Mouse (Mus musculus): ENCODE measurements around the gene Scube2.

Gene Scube2

GRCm38 (mm10) chr7:109849750-109850434, 15.6 kb downstream of the Scube2 start:
- no peak for DNase-seq

- no peak for DNase-seq
These were observed 16.4 kb downstream of the Scube2 start for GRCm38 (mm10) chr7:109848867-109849733.

GRCm38 (mm10) chr7:109844100-109844499, 21.4 kb downstream of the Scube2 start:
- no peak for DNase-seq

- peak; percentile 23 to 32 for DNase-seq
These were observed 23.7 kb downstream of the Scube2 start for GRCm38 (mm10) chr7:109841618-109842418.

- no peak for DNase-seq
These were observed 24.4 kb downstream of the Scube2 start for GRCm38 (mm10) chr7:109841031-109841430.

GRCm38 (mm10) chr7:109838613-109839012, 26.9 kb downstream of the Scube2 start:
- no peak for DNase-seq

GRCm38 (mm10) chr7:109837651-109838050, 27.8 kb downstream of the Scube2 start:
- no peak for DNase-seq

GRCm38 (mm10) chr7:109834894-109835293, 30.6 kb downstream of the Scube2 start:
- no peak for DNase-seq

- DNase-seq, result no peak
These were observed 34.1 kb downstream of the Scube2 start for GRCm38 (mm10) chr7:109831376-109831775.

- DNase-seq, result no peak
These were observed 38.6 kb downstream of the Scube2 start for GRCm38 (mm10) chr7:109826911-109827310.

GRCm38 (mm10) chr7:109825293-109825692, 40.2 kb downstream of the Scube2 start:
- peak; percentile 12 to 19 for DNase-seq

- DNase-seq, result no peak
These were observed 46.9 kb downstream of the Scube2 start for GRCm38 (mm10) chr7:109818600-109818999.

GRCm38 (mm10) chr7:109817954-109818353, 47.5 kb downstream of the Scube2 start:
- no peak for DNase-seq

GRCm38 (mm10) chr7:109813330-109814140, 51.9 kb downstream of the Scube2 start:
- no peak for DNase-seq

GRCm38 (mm10) chr7:109807616-109808485, 57.6 kb downstream of the Scube2 start:
- DNase-seq, result peak; percentile 48 to 55

- DNase-seq, result peak; percentile 30 to 52
These were observed 60.6 kb downstream of the Scube2 start for GRCm38 (mm10) chr7:109804843-109805242.

- DNase-seq, result peak; percentile 80 to 89
These were observed 61.1 kb downstream of the Scube2 start for GRCm38 (mm10) chr7:109804355-109804754.

GRCm38 (mm10) chr7:109803516-109803915, 62.0 kb downstream of the Scube2 start:
- no peak for DNase-seq

- peak in 1 of 2 experiments; percentile 40 for DNase-seq
These were observed 64.9 kb downstream of the Scube2 start for GRCm38 (mm10) chr7:109800626-109801025.

GRCm38 (mm10) chr7:109799168-109799567, 66.3 kb downstream of the Scube2 start:
- no peak for DNase-seq

- no peak for DNase-seq
These were observed 69.9 kb downstream of the Scube2 start for GRCm38 (mm10) chr7:109795564-109795963.

All from cerebellum, adult 18-20 months (tissue).